In the genomic region with DNA sequence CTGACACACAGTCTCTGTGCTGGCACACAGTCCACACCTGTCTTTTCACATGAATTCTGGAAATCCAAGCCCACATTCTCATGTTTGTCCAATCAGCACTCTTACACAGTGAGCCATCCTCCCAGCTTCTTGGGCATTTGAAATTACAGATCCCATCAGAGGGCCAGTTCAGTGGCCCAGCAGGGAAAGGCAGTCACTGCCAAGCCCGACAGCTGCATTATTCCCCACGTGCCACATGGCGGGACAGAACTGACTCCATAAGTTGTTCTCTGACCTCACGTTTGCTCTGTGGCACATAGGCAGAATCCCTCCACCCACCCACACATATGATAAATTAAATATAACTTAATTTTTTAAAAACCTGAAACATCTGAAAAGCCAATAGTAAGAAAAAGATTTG, we compare ENCODE assay signal across 25 mouse cellular contexts.
"Had no signal": no experiment of that assay in that cellular context is flagged by ENCODE, and none has a peak within 500 bp of the region (broad histone marks: within the 10 kb centered on the region; RNA-seq: fewer than 3 reads in every experiment).

No protein-coding gene starts in this region.

- H3K27me3 ChIP-seq: heart, embryonic 12.5 days; hindbrain, embryonic 12.5 days; hindbrain, embryonic 15.5 days; intestine, embryonic 15.5 days; limb, embryonic 13.5 days; limb, embryonic 15.5 days; liver, embryonic 12.5 days had no signal

- H3K27ac ChIP-seq: gastrocnemius, adult 2 months; heart, embryonic 10.5 days; hindbrain, embryonic 10.5 days; hindbrain, embryonic 12.5 days; hindbrain, embryonic 15.5 days; intestine, embryonic 15.5 days; kidney, postnatal 0 days; limb, embryonic 13.5 days; limb, embryonic 15.5 days; liver, embryonic 12.5 days; liver, embryonic 14.5 days had no signal

- H3K4me3 ChIP-seq: gastrocnemius, adult 2 months; heart, embryonic 10.5 days; heart, embryonic 12.5 days; hindbrain, embryonic 10.5 days; hindbrain, embryonic 12.5 days; hindbrain, embryonic 15.5 days; intestine, embryonic 15.5 days; limb, embryonic 13.5 days; limb, embryonic 15.5 days; liver, embryonic 12.5 days had no signal

- ATAC-seq: inflammation-experienced regulatory T-cells, adult 6 months; intestine, embryonic 15.5 days; intestine, postnatal 0 days; liver, embryonic 12.5 days had no signal

- H3K9me3 ChIP-seq: heart, embryonic 10.5 days; heart, embryonic 12.5 days; hindbrain, embryonic 10.5 days; hindbrain, embryonic 12.5 days; hindbrain, embryonic 15.5 days; intestine, embryonic 15.5 days; limb, embryonic 13.5 days; limb, embryonic 15.5 days; liver, embryonic 12.5 days had no signal

- DNase-seq: gastrocnemius, adult 2 months; gastrocnemius, postnatal 10 days; gastrocnemius, postnatal 25 days; heart, adult 18-20 months; heart, postnatal 10 days; heart, postnatal 4 days; kidney, adult 18-20 months; kidney, adult 8-10 months; kidney, postnatal 14 days; kidney, postnatal 36 days; layer of hippocampus, adult 9-11 months; layer of hippocampus, postnatal 36 days had no signal

- H3K4me1 ChIP-seq: intestine, embryonic 15.5 days had no signal

- H3K4me2 ChIP-seq: heart, embryonic 12.5 days; hindbrain, embryonic 12.5 days; hindbrain, embryonic 15.5 days; intestine, embryonic 15.5 days; limb, embryonic 13.5 days; limb, embryonic 15.5 days; liver, embryonic 12.5 days had no signal

- H3K36me3 ChIP-seq: heart, embryonic 10.5 days; heart, embryonic 12.5 days; hindbrain, embryonic 10.5 days; hindbrain, embryonic 12.5 days; hindbrain, embryonic 15.5 days; intestine, embryonic 15.5 days; limb, embryonic 13.5 days; limb, embryonic 15.5 days; liver, embryonic 12.5 days had no signal

- H3K9ac ChIP-seq: heart, embryonic 12.5 days; hindbrain, embryonic 12.5 days; hindbrain, embryonic 15.5 days; intestine, embryonic 15.5 days; limb, embryonic 13.5 days; limb, embryonic 15.5 days; liver, embryonic 12.5 days; liver, embryonic 14.5 days had no signal
